Mouse (Mus musculus) cerebellum, adult 8-10 months (tissue): ENCODE measurements at regions not wholly inside any gene's neighbourhood (a gene's known extent, or its start where the extent isn't known, plus 50 kb on each side); places are given as distances from the start of the nearest gene placed in this dataset.
"Not testable (repeated sequence)": the region's sequence is repeated elsewhere in the genome, so short reads cannot be mapped to it uniquely, and the experiment has no call there.

Experiments
- DNase-seq: peaks from one replicate; pipeline ENCODE4 v3.0.0; 2022

GRCm38 (mm10) chr13:107829861-107830260 lies 214.4 kb upstream of the Smim15 start:
- no peak for DNase-seq

- no peak for DNase-seq
Observed at GRCm38 (mm10) chr13:107825636-107826035, 218.6 kb upstream of the Smim15 start.

- no peak for DNase-seq
Observed at GRCm38 (mm10) chr13:107823342-107823741, 220.9 kb upstream of the Smim15 start.

GRCm38 (mm10) chr13:107822198-107822597 lies 222.0 kb upstream of the Smim15 start:
- DNase-seq = no peak

- DNase-seq = no peak
Observed at GRCm38 (mm10) chr13:107813562-107814161, 230.6 kb upstream of the Smim15 start.

- no peak for DNase-seq
Observed at GRCm38 (mm10) chr13:107812014-107812413, 232.2 kb upstream of the Smim15 start.

GRCm38 (mm10) chr13:107810802-107811192 lies 233.4 kb upstream of the Smim15 start:
- no peak for DNase-seq

- DNase-seq = no peak
Observed at GRCm38 (mm10) chr13:107810060-107810801, 234.0 kb upstream of the Smim15 start.

GRCm38 (mm10) chr13:107808961-107809360 lies 235.3 kb upstream of the Smim15 start:
- no peak for DNase-seq

- peak; percentile 6 for DNase-seq
Observed at GRCm38 (mm10) chr13:107804418-107804817, 239.8 kb upstream of the Smim15 start.

- DNase-seq = no peak
Observed at GRCm38 (mm10) chr13:107799199-107799945, 244.9 kb upstream of the Smim15 start.

- no peak for DNase-seq
Observed at GRCm38 (mm10) chr13:107798144-107798543, 246.1 kb upstream of the Smim15 start.

- DNase-seq = no peak
Observed at GRCm38 (mm10) chr13:107795516-107795915, 248.7 kb upstream of the Smim15 start.

- DNase-seq = no peak
Observed at GRCm38 (mm10) chr13:107791770-107792169, 252.5 kb upstream of the Smim15 start.

GRCm38 (mm10) chr13:107784971-107785370 lies 259.3 kb upstream of the Smim15 start:
- DNase-seq = no peak

- no peak for DNase-seq
Observed at GRCm38 (mm10) chr13:107781741-107782140, 262.5 kb upstream of the Smim15 start.

GRCm38 (mm10) chr13:107781221-107781620 lies 263.0 kb upstream of the Smim15 start:
- DNase-seq = no peak

GRCm38 (mm10) chr13:107779591-107779990 lies 264.7 kb upstream of the Smim15 start:
- no peak for DNase-seq

- not testable (repeated sequence) for DNase-seq
Observed at GRCm38 (mm10) chr13:107774499-107774898, 269.7 kb upstream of the Smim15 start.

GRCm38 (mm10) chr13:107767262-107767624 lies 277.0 kb upstream of the Smim15 start:
- DNase-seq = no peak

GRCm38 (mm10) chr13:107766397-107767261 lies 277.6 kb upstream of the Smim15 start:
- no peak for DNase-seq

- DNase-seq = no peak
Observed at GRCm38 (mm10) chr13:107763911-107764310, 280.3 kb upstream of the Smim15 start.

GRCm38 (mm10) chr13:107760511-107760910 lies 283.7 kb upstream of the Smim15 start:
- no peak for DNase-seq
